Mouse (Mus musculus) testis, postnatal 10 days (tissue): Measurements from ENCODE around the gene Metrn.

Experiments
- DNase-seq: peaks from one replicate; pipeline ENCODE4 v3.0.0; 2021; ENCODE audit warnings: low spot score

Gene Metrn

GRCm38 (mm10) chr17:25807452-25807851, 10.5 kb upstream of the Metrn start:
- peak; percentile 36 for DNase-seq

GRCm38 (mm10) chr17:25806507-25806906, 9.6 kb upstream of the Metrn start:
- DNase-seq: no peak

GRCm38 (mm10) chr17:25802825-25803517, 6.0 kb upstream of the Metrn start:
- peak; percentile 38 for DNase-seq

- DNase-seq: peak; percentile 50
Measured at GRCm38 (mm10) chr17:25801029-25801428, 4.1 kb upstream of the Metrn start.

GRCm38 (mm10) chr17:25796211-25796771, 645 bp downstream of the Metrn start:
- peak; percentile 55 for DNase-seq

GRCm38 (mm10) chr17:25795609-25796092, 1.3 kb downstream of the Metrn start, which contains the start of gene AC134908.4:
TSS of gene AC134908.4 (minus strand) at chr17:25795659.
- no peak for DNase-seq

- no peak for DNase-seq
Measured at GRCm38 (mm10) chr17:25794998-25795397, 1.9 kb downstream of the Metrn start.

GRCm38 (mm10) chr17:25794197-25794596, 2.7 kb downstream of the Metrn start:
- peak; percentile 59 for DNase-seq

- peak; percentile 86 for DNase-seq
Measured at GRCm38 (mm10) chr17:25792615-25793014, 4.3 kb downstream of the Metrn start, which contains the start of gene Fam173a. TSS of gene Fam173a (minus strand) at chr17:25792901.

- peak; percentile 89 for DNase-seq
Measured at GRCm38 (mm10) chr17:25791843-25792527, 5.0 kb downstream of the Metrn start.

GRCm38 (mm10) chr17:25791320-25791842, 5.6 kb downstream of the Metrn start:
- no peak for DNase-seq

- DNase-seq: no peak
Measured at GRCm38 (mm10) chr17:25786781-25787504, 10.0 kb downstream of the Metrn start.

- no peak for DNase-seq
Measured at GRCm38 (mm10) chr17:25786280-25786679, 10.7 kb downstream of the Metrn start, which contains the start of gene Ccdc78. TSS of gene Ccdc78 (plus strand) at chr17:25786580.

- DNase-seq: peak; percentile 97
Measured at GRCm38 (mm10) chr17:25785281-25785745, 11.6 kb downstream of the Metrn start, which contains the start of gene Haghl. TSS of gene Haghl (minus strand) at chr17:25785673.

GRCm38 (mm10) chr17:25783861-25784574, 12.9 kb downstream of the Metrn start:
- no peak for DNase-seq

GRCm38 (mm10) chr17:25783086-25783485, 13.8 kb downstream of the Metrn start:
- peak; percentile 71 for DNase-seq

- no peak for DNase-seq
Measured at GRCm38 (mm10) chr17:25781339-25781738, 15.6 kb downstream of the Metrn start.

GRCm38 (mm10) chr17:25777948-25778347, 19.0 kb downstream of the Metrn start:
- DNase-seq: no peak

- DNase-seq: no peak
Measured at GRCm38 (mm10) chr17:25775318-25776062, 21.4 kb downstream of the Metrn start.

- peak; percentile 99 for DNase-seq
Measured at GRCm38 (mm10) chr17:25773549-25774120, 23.3 kb downstream of the Metrn start, which contains the start of gene Narfl. TSS of gene Narfl (plus strand) at chr17:25773776.
